Mouse (Mus musculus) layer of hippocampus, postnatal 14 days (tissue): ENCODE measurements around the gene Sidt1. TPM values are rescaled to one million over a fixed set of nuclear protein-coding genes. Genes with fewer than 3 reads are reported as not detected.

ENCODE experiments used
- DNase-seq, 2 experiments: peaks; one replicate each; pipeline ENCODE4 v3.0.0; 2021 to 2022; ENCODE audit warnings: low spot score in 2 of 2, mixed read lengths in 1 of 2
- long read RNA-seq, 2 experiments: library from polyadenylated mRNA; stranded (forward); transcript quantifications; one replicate each; pipeline ENCODE4 v2.0.0; 2021
- total RNA-seq, 2 experiments: library from RNA; stranded (reverse); gene quantifications; 2 replicates each; pipeline ENCODE4 v1.2.3; 2021

The Sidt1 gene
- 10 to 100 TPM; 37.3 to 44.4 TPM for total RNA-seq
- long read RNA-seq, experiment 1, full-length matches to known transcripts: 3 of 10 reads
- long read RNA-seq, experiment 1, partial matches to known transcripts: 1 of 10 reads
- long read RNA-seq, experiment 1, other reads (novel, unspliced or antisense): 6 of 10 reads
- long read RNA-seq, experiment 2, full-length matches to known transcripts: 2 of 9 reads
- long read RNA-seq, experiment 2, partial matches to known transcripts: 1 of 9 reads
- long read RNA-seq, experiment 2, other reads (novel, unspliced or antisense): 6 of 9 reads

DNA sequence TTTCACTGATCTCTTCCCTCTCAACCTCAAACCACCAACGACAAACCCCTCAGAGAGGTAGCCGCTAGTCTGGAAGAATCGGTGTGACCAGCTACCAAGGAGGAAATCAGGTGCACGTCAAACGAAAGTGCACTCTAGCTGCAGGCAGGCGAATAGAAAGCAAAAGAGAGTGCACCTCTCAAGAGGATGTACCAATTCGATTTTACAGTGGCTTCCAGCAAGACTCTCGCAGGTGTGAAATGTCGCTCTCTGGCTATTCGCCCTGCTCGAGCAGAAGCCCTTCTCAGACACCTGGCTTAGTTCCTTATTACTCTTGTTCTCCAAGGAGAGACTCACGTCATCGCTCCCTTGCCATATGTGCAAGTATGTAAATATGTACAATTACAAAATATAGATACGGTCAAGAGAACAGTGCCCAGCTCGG lies at the start of gene Sidt1:
TSS of gene Sidt1 (minus strand) at position 336 of the 424 bp plus-strand sequence.
- DNase-seq: peak; percentile 16 to 34

DNA sequence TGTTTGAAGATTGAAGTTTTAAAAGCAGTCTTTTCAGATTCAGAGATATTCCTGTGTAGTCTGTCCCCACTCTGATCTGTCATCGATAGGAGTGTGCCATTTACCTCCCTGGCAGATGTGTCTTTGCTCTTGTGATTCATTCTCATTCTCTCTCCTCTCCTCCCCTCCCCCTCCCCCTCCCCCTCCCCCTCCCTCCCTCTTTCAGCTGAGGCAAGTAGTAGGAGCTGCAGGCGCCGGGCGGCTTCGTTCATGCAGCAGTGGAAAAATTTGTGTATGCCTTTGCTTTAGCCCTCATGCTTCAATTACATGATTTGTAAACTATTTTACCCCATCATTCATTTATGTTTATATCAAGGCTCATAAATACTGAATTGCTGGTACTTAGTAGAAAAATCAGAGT lies 48.6 kb upstream of the Sidt1 start:
- DNase-seq: no peak

DNA sequence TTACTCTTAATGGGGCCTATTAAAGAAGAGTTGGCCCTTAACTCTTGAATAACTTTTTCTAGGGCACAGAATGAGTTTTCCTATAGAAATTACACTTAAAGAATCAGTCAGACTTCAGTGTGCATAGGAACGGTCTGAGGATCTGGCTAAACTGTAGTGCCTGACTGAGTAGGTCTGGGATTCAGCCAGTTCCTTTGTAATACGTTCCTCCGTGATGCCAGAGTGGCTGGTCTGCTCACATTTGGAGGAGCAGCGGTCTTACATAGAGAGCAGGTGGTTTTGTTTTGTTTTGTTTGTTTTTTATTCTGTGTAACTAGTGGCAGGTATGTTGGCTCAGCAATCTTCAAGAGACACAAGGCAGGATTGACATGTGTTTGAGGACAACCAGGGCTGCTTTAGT lies 47.0 kb upstream of the Sidt1 start:
- DNase-seq: no peak

DNA sequence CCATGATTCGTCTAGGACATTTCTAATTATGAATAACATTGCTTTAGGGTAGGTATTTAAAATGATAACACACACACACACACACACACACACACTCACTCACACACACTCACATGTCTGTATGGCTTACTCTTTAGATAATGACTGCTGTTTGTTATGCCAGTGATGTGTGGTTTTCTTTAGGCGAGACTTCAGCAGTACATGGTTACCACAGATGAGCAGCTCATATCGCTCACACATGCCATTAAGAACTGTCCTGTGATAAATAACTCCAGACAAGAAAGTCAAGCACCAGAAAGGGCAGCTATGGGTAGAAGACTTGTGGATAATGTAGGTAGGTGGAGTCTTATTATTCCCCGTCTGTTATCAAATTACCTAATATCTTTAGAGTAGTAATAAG lies 42.5 kb upstream of the Sidt1 start:
- DNase-seq: no peak

- no peak for DNase-seq
Measured at GRCm38 (mm10) chr16:44365522-44365921, 32.5 kb upstream of the Sidt1 start.

DNA sequence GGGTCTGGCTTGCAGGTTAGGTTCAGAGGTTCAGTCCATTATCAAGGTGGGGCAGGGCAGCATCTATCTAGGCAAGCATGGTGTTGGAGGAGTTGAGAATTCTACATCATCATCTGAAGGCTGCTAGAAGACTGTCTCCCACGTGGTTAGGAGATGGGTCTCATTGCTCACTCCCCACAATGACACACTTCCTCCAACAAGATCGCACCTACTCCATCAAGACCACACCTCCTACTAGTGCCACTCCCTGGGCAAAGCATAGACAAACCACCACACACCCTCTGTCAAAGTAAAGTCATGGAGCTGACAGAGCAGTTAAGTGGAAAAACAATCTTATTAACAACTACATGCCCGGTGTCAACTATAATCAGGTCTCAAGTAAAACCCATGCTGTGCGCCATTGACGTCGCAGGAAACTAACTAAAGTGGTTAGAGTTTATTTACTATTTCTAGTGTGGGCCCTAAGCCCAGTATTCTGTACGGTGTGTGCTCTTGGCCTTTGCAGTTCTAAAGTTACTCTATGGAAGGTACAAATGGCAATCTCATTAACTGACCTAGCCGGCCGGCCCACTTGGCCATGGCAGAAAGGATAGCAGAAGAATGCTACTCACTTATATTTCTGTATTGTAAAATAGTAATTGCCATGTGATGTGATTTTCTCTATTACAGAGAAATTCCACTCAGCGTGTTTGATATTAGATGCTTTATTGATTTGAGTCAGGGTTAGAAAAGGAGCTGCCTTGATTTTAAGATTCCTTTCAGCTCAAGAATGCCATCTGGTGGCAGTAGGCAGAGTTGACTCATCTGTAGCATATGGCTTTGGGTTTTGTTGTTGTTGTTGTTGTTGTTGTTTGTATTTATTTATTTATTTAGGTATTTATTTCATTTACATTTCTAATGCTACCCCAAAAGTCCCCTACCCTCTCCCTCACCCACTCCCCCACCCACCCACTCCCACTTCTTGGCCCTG lies 29.2 kb upstream of the Sidt1 start:
- DNase-seq: peak; percentile 6 to 41

GRCm38 (mm10) chr16:44357571-44358268 lies 24.7 kb upstream of the Sidt1 start:
- DNase-seq: no peak

DNA sequence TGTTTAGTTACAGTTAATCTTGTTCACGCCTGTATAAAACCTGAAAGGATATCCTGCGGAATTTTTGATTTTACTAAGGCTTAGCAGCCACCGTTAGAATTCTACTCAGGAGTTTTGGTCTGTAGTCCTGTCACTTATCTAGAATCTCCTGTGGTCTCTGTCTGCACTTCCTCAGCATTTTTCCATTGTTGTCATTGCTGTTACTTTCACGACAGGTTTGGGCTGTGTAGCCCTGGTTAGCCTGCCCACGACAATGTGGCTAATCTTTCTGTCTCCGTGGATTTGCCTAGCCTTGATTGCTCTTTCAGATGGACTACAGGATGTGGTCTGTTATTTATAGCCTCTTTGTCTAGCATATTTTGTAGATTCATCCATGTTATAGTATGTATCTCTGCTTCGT lies 23.3 kb upstream of the Sidt1 start:
- no peak for DNase-seq

DNA sequence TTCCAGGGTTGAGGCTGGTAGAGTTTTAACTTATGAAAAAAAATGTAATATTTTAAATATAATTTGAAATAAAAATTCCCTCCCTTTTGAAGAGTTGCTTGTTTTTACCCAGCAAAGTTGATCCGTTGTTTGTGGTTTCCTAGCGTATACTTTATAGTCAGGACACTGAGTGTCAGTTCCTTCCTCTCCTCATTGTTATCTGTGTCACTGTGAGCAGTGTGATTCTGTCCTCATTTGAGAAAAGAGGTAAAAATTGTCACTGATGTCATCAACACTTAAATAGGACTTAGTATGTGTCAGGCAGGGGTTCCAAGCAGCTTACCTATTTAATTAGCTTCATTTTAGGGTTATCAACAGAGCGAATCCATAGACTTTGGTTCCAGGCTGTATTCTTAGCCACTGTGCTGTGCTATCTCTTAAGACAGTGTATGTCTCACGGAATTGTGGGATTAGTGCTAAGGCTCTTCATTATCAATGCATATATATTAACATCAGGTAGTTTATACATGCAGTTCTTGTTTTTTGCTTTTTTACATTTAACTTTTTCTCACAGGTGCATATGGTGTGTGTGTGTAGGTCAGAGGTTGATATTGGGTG lies 16.9 kb upstream of the Sidt1 start:
- DNase-seq: no peak

- peak; percentile 87 to 93 for DNase-seq
Measured at GRCm38 (mm10) chr16:44347071-44347901, 14.3 kb upstream of the Sidt1 start, which contains the start of gene Spice1. Gene Spice1, plus strand, starts transcription at chr16:44347121.

- DNase-seq: no peak
Measured at GRCm38 (mm10) chr16:44337541-44337940, 4.5 kb upstream of the Sidt1 start.

DNA sequence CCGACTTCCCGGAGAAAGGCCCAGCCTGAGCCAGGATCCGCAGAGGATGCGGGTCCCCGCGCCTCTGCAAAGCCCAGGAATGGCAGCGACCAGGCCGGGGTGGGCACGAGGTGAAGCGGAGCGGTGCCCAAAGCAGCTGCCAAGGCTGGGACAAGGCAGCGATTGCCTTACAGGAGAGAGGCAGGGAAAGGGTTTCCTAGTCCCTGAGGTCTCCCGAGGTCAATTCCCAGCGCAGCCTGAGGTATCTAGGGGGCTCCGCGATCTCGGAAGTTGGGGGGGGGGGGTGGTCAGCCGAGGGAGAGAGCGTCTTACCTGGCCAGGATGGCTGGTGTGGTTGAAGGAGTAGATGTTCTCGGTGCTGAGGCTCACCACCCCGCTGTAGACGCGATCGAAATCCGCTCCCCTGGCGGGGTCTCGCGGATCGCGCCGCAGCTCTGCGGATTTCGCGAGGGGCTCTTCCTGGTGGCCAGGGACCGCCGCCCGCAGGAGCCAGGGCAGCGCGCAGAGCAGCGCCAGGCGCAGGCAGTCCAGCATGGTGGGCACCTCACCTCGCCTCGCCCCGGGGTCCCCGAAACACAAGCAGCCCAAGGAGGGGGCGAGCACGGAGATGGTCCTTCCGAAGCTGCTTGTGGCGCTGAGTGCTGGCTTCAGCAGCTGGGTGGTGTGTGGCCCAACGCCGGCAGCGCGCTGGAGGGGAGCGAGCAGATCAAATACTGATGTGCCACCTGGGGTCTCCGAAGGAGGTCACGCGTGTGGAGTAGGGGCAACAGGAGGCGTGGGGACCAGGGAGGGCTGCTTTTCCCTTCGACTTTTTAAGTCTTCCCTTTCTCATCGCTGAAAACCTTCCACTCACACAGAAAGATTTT lies 768 bp downstream of the Sidt1 start:
- peak; percentile 12 to 40 for DNase-seq

DNA sequence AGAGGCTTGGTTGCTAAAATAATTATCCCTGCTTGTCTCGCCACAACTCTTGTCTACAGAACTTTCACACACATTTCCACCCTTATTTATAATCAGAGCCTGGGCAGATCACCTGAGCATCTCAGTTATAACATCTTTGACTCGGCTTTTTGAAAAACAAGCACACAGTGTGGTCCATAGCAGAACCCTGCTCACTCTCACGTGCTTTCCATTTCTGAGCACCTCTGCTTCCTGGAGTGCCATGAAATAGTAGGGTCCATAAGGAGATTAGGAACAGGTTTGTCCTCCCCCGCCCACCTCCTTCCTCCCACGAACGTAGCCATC lies 1.4 kb downstream of the Sidt1 start:
- DNase-seq: no peak

DNA sequence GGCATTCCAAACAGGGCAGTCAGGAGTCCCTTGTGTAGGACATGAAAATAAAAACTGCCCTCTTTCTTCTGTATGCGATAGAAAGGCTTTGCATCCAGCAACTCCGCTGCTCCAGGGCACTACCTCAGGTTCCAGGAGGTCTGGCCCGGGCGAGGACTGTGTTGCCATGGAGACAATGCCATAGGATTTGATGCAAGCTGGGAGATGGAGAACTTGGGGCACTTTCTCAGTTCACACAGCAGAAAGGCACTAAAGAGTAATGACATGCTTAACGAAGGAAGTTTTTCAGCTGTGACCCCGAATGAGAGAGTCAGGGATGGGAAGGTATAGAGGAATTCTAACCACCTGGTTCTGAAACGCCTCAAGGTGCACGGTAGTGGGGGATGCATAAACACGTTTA lies 1.8 kb downstream of the Sidt1 start:
- DNase-seq: no peak

GRCm38 (mm10) chr16:44330657-44331056 lies 2.3 kb downstream of the Sidt1 start:
- DNase-seq: no peak

DNA sequence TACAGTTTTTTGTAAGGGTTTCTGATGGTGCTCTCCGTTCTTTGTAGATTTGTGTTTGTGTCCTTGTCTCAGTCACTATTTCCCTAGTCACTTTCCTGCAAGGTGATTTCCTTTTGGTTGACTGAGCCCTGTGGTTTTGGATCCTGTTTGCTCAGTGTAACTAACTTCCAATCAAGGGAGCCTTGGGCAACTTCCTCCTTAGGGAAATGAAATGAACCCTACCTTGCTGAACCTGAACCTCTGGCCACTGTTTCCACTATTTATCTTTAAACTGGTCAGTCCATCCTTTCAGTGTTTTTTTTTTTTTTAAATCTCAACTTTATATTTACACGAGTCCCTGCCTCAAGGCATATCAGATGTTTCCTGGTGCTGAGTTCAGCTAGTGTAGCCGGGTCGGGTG lies 4.4 kb downstream of the Sidt1 start:
- DNase-seq: no peak

GRCm38 (mm10) chr16:44320232-44320631 lies 12.8 kb downstream of the Sidt1 start:
- no peak for DNase-seq

DNA sequence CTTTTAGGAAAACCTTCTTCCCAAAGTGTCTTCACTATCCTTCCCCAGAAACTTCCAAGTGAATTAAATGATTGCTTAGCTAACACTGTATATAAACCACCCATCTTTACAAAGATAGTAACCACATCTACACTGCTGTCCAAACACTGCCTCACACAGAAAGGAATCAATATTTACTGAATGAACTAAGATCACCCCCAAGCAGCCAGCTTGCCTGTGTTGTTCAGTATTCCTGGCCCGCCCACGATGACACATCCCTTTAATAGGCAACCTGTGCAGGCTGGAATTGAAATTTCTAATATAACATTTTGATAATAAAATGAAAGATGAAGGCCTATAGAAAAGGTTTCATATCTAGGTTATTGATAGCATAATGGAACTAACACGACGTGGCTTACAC lies 16.6 kb downstream of the Sidt1 start:
- no peak for DNase-seq

DNA sequence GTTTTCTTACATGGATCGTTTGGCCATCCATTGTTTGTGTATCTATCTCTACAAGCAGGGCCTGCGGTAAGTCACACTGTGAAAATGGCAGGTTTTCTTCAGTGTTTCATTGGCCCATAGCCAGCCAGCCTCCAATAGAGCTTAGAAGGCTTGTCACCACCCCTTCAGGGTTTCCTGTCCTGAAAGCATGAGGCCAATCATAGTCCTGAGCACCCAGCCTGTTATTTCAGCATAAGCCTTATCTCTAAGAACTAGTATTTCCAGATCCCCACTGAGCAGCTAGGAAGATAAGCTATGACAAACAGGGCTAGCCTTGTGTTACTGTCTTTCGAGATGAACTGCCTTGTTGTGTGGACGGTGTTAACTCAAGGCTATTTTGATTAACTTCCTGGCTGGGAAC lies 19.6 kb downstream of the Sidt1 start:
- no peak for DNase-seq

DNA sequence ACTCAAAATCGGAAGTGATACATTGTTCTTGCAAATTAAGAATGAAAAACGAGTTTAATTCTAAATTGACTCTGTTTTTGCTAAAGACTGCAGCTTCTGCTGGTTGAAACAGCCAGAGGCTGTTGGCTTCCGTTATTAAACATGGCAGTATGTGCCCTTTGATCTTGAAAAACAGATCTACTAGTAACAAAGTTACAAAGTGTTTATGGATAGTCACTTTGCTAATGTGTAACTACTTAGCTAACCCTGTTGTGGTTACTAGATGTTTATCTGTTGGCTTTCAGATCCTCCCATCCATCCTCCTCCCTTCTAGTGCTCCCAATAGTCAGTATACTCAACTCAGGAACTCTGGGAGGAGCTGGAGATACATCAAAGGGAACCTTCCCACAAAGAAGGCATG lies 27.4 kb downstream of the Sidt1 start:
- DNase-seq: no peak
